Mouse (Mus musculus) sigmoid colon, adult 10 weeks (tissue): Measurements from ENCODE around the gene Ccpg1os. TPM values are rescaled to one million over a fixed set of nuclear protein-coding genes. Genes with fewer than 3 reads are reported as not detected.

Experiments used
- polyA plus RNA-seq: library from polyadenylated mRNA; stranded (reverse); fragments of 350-450 nt; fragmentation: Illumina TruSeq; extraction: RNeasy Lipid Tissue Mini Kit (QIAGEN cat#74804); gene quantifications from one replicate; pipeline ENCODE4 v1.2.3, GENCODE M21; 2014; ENCODE audit warnings: low read depth, low replicate concordance

Ccpg1os gene
- polyA plus RNA-seq, result 14.7 TPM

GRCm38 (mm10) chr9:72985250-72986220 lies at the start of gene Ccpg1os, which contains the start of gene Ccpg1:
Gene Ccpg1os (minus strand): TSS chr9:72985382.
Gene Ccpg1 (plus strand): TSS chr9:72985429.

DNA sequence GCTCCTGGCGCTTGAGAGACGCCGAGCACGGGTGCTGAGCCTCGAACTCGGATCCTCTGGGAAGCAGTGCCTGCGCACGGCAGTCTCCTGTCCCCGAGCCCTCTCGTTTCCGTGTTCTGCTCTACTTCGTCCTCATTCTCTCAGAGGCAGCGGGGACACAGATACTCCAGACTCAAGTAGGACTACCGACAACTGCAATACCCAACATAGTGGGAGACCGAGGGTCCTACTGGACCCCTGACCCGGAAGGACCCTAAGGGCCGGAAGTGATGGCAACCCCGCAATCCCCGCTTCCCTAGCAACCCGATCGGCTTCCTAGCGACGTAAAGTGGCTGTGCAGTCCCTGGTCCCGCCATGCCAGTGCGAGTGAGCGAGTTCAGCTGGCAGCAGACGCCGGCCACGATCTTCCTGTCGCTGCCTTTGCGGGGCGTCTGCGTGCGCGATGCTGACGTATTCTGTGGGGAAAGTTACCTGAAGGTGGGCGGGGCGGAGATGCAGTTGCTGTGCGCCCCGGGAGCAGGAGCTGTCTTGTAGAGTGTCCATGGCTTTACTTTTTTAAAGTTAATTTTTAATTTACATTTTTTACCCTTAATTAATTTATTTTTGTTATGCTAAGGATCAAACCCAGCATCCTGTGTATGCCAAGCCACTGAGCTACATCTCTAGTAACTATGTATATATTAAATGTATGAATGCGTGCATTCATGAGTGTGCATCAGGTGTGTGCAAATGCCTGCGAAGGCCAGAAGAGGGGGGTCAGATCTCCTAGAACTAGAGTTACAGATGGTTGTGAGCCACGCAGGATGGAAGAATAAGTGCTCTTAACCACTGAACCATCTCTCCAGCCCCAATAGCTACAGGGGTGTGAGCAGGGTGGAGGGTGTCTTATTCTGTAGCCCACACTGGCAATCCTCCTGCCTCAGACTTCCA lies 26.4 kb downstream of the Ccpg1os start, which contains the start of the genes Dyx1c1 and Gm44503:
Gene Dyx1c1 (plus strand): TSS at position 265 of the 930 bp plus-strand sequence.
Gene Gm44503 (plus strand): TSS at position 332 of the 930 bp plus-strand sequence.

Other genes with a start within 250 kb of the Ccpg1os start
- gene Prtg, start 178.5 kb downstream of the Ccpg1os start, polyA plus RNA-seq, result 0.22 TPM
- 2.3 TPM for gene Pygo1, start 59.7 kb downstream of the Ccpg1os start, polyA plus RNA-seq
- 0.79 TPM for gene Dyx1c1, start 26.6 kb downstream of the Ccpg1os start, polyA plus RNA-seq
- not detected for gene Gm44503, start 26.5 kb downstream of the Ccpg1os start, polyA plus RNA-seq
- gene Ccpg1, start within 50 bp of the Ccpg1os start, polyA plus RNA-seq, result 111 TPM
- gene Pigb, start 55.0 kb upstream of the Ccpg1os start, polyA plus RNA-seq, result 11.6 TPM
- 72.0 TPM for gene Rab27a, start 59.5 kb upstream of the Ccpg1os start, polyA plus RNA-seq
- gene Khdc3, start 116.5 kb upstream of the Ccpg1os start, polyA plus RNA-seq, result not detected
- gene Gm20509, start 117.1 kb upstream of the Ccpg1os start, polyA plus RNA-seq, result not detected
- 51.1 TPM for gene Rsl24d1, start 128.0 kb upstream of the Ccpg1os start, polyA plus RNA-seq